Mouse (Mus musculus): ENCODE results near the gene Gsg1l. TPM values are rescaled to one million over a fixed set of nuclear protein-coding genes. Genes with fewer than 3 reads are reported as not detected.

The Gsg1l gene
- polyA plus RNA-seq, 1 experiment from 2014 or later = 6.5 TPM

GRCm38 (mm10) chr7:126075058-126075457 lies 7.2 kb downstream of the Gsg1l start:
- Histone ChIP-seq H3K36me3 (no peaks in the 10 kb centered on the region), H3K27me3 (peaks cover 15% of the 10 kb centered on the region), H3K27ac (no peak overlapping the region), H3K4me3 (no peak overlapping the region), H3K4me1 (no peaks in the 10 kb centered on the region), H3K4me2 (replicated peaks) (no peak overlapping the region), H3K9me3 (replicated peaks) (0 out of 2 replicates have a peak, but pooled peaks cover under 1% of the 10 kb centered on the region), H3K9ac (no peak overlapping the region)
- 76% methylated on average over 9 of the region's 9 CpGs for WGBS
- no peak for ATAC-seq (ENCODE audit: low FRiP score)

GRCm38 (mm10) chr7:126070321-126070720 lies 11.9 kb downstream of the Gsg1l start:
- Histone ChIP-seq H3K9me3 (replicated peaks) (0 out of 2 replicates have a peak, but pooled peaks cover 5% of the 10 kb centered on the region), H3K4me2 (replicated peaks) (no peak overlapping the region), H3K4me1 (no peaks in the 10 kb centered on the region), H3K9ac (no peak overlapping the region), H3K36me3 (no peaks in the 10 kb centered on the region), H3K27ac (no peak overlapping the region), H3K27me3 (no peaks in the 10 kb centered on the region), H3K4me3 (no peak overlapping the region)
- WGBS = 94% methylated on average over 4 of the region's 4 CpGs
- no peak for ATAC-seq (ENCODE audit: low FRiP score)

DNA sequence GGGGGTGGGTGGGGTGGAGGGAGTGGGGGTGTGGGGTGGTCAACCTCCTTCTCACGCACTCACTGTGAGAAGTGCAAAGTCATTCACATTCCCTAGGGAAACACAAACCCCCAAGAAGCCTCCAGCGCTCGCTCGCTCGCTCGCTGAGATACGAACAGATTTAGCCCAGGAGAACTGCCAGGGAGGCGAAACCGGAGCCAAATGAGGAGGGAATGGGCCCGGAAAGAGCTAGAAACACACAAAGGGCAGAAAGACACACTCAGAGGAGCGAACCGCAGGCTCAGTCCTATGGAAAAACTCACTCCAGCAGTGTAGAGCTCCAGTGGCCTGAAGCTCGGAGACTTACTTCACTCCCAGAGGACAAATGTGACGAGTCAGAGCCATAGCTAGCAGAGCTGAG lies 15.4 kb downstream of the Gsg1l start:
- no peak overlapping the region for H3K27ac ChIP-seq
- WGBS = 66% methylated on average over 14 of the region's 14 CpGs
- no peak for ATAC-seq (ENCODE audit: low FRiP score)

GRCm38 (mm10) chr7:126065243-126065876 lies 16.9 kb downstream of the Gsg1l start:
- H3K4me2 ChIP-seq (replicated peaks) = no peak overlapping the region
- 0 out of 2 replicates have a peak, but pooled peaks cover 5% of the 10 kb centered on the region for H3K9me3 ChIP-seq (replicated peaks)
- peaks cover 17% of the 10 kb centered on the region; the same call in 1 of the 2 replicates for H3K27me3 ChIP-seq
- no peak overlapping the region for H3K4me3 ChIP-seq
- no peak overlapping the region for H3K27ac ChIP-seq
- no peak overlapping the region for H3K9ac ChIP-seq
- 80% methylated on average over 5 of the region's 5 CpGs for WGBS
- H3K4me1 ChIP-seq = peaks cover 7% of the 10 kb centered on the region
- ATAC-seq (ENCODE audit: low FRiP score) = no peak
- H3K36me3 ChIP-seq = no peaks in the 10 kb centered on the region

More for the DNA sequence above, 15.4 kb downstream of the Gsg1l start:
- no peaks in the 10 kb centered on the region for H3K36me3 ChIP-seq
- H3K9me3 ChIP-seq (replicated peaks) = 0 out of 2 replicates have a peak, but pooled peaks cover 5% of the 10 kb centered on the region
- H3K4me2 ChIP-seq (replicated peaks) = no peak overlapping the region
- H3K4me3 ChIP-seq = no peak overlapping the region
- H3K27me3 ChIP-seq = peaks cover 6% of the 10 kb centered on the region; the same call in 1 of the 2 replicates
- H3K9ac ChIP-seq = no peak overlapping the region
- H3K4me1 ChIP-seq = peaks cover 7% of the 10 kb centered on the region

DNA sequence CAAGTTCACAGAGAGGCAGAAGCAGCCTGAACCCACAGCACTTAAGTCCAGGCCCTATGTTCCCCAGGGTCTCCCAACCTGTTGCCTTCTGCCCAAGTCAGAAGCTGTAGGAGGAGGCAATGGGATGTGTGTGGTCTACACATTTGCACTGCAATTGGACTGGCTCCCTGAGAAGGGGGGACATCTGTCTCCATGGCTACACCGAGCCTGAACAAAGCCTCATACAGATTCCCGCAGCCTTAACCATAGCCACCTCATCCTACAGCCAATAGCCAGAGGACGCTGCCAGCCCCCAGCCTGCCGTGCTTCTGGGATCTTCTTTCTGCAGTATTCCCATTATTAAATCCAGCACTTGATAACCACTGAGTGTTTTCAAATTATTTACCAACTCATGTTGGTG lies 20.0 kb downstream of the Gsg1l start:
- Histone ChIP-seq H3K4me2 (replicated peaks) (no peak overlapping the region), H3K36me3 (no peaks in the 10 kb centered on the region), H3K4me3 (no peak overlapping the region), H3K27ac (no peak overlapping the region), H3K9me3 (replicated peaks) (no peaks in the 10 kb centered on the region), H3K9ac (no peak overlapping the region), H3K4me1 (peaks cover 22% of the 10 kb centered on the region), H3K27me3 (peaks cover 29% of the 10 kb centered on the region; the same call in 1 of the 2 replicates)
- WGBS = 21% methylated on average over 4 of the region's 4 CpGs
- no peak for ATAC-seq (ENCODE audit: low FRiP score)

GRCm38 (mm10) chr7:126058918-126059317 lies 23.3 kb downstream of the Gsg1l start:
- H3K4me1 ChIP-seq = peaks cover 41% of the 10 kb centered on the region
- H3K27me3 ChIP-seq = peaks cover 43% of the 10 kb centered on the region
- no peaks in the 10 kb centered on the region for H3K36me3 ChIP-seq
- H3K9me3 ChIP-seq (replicated peaks) = no peaks in the 10 kb centered on the region
- no peak overlapping the region for H3K9ac ChIP-seq
- H3K27ac ChIP-seq = no peak overlapping the region
- no peak overlapping the region for H3K4me2 ChIP-seq (replicated peaks)
- WGBS = 47% methylated on average over 7 of the region's 7 CpGs
- no peak overlapping the region for H3K4me3 ChIP-seq
- ATAC-seq (ENCODE audit: low FRiP score) = no peak

DNA sequence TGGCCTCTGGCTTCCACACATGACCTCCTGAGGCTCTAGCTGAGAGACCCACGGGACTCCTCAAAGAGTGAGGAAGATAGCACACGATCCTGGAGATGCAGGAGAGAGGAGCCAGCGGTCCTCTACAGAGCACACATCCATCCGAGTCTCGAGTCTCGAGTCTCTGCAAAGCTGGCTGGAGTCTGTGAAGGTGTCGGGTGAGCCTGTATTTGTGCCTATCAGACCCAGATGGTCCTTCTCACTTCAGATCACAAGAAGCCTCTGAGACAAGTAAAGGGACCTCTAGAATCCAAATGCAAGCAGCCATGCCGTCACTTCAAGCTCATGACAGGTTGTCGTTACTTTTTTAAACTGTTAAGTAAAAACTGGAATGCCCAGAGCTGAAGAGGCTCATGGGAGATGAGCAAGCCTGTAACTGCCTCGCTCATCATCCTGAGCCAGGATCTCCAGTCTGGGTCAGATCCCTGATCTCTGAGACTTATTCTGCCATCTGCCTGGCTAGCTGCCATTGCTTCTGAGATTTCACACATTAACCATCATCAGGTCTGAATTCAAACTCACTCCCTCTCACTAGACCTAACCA lies 24.8 kb downstream of the Gsg1l start:
- WGBS = 71% methylated on average over 10 of the region's 10 CpGs
- H3K36me3 ChIP-seq = no peaks in the 10 kb centered on the region
- no peak overlapping the region for H3K4me3 ChIP-seq
- no peak overlapping the region for H3K4me2 ChIP-seq (replicated peaks)
- no peaks in the 10 kb centered on the region for H3K9me3 ChIP-seq (replicated peaks)
- H3K27ac ChIP-seq = no peak overlapping the region
- H3K4me1 ChIP-seq = peaks cover 45% of the 10 kb centered on the region
- no peak for ATAC-seq (ENCODE audit: low FRiP score)
- no peak overlapping the region for H3K9ac ChIP-seq
- peaks cover 40% of the 10 kb centered on the region for H3K27me3 ChIP-seq

DNA sequence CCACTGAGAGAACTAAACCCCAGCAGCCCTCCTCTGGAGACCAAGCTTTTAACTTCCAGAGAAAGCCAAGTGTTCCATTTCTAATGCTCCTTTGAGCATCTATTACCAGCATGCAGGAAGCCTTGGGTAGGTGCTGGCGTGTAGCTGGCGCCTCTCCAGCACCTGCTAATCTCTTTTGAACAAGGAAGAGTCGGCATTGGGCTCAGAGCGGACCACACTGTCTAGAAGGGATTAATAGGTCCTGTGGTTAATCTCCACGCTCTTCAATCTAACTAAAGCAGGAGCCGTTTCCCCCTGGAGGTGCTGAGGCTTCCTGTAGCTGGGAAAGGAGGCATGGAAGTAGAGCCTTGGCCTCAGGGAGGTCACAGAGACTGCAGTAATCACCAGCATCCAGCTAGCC lies 27.6 kb downstream of the Gsg1l start:
- no peak overlapping the region for H3K4me3 ChIP-seq
- ATAC-seq (ENCODE audit: low FRiP score) = no peak
- no peak overlapping the region for H3K9ac ChIP-seq
- no peak overlapping the region for H3K27ac ChIP-seq
- no peak overlapping the region for H3K4me2 ChIP-seq (replicated peaks)
- H3K36me3 ChIP-seq = no peaks in the 10 kb centered on the region
- peaks cover 47% of the 10 kb centered on the region for H3K4me1 ChIP-seq
- peaks cover 23% of the 10 kb centered on the region; the same call in 1 of the 2 replicates for H3K27me3 ChIP-seq
- H3K9me3 ChIP-seq (replicated peaks) = no peaks in the 10 kb centered on the region
- 56% methylated on average over 6 of the region's 6 CpGs for whole genome bisulfite sequencing

DNA sequence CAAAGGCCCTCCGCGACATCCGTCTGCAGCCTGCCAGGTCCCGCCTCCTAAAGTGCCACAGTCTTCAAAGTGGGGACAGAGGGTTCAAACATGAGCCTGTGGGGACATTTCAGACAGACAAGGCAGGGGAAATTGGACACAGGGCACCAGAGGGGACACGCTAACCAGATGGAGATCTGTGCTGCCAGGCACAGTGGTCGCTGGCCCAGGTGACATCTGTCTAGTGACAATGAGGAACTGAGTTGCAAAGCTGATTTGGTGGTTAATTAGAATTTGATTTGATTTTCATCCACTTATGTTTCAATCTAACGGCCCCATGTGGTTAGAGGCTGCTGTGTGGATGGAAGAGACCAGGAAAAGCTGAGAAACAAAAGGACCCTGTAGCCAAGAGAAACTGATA lies 28.6 kb downstream of the Gsg1l start:
- 62% methylated on average over 7 of the region's 7 CpGs for WGBS
- Histone ChIP-seq H3K9ac (no peak overlapping the region), H3K4me2 (replicated peaks) (no peak overlapping the region), H3K9me3 (replicated peaks) (no peaks in the 10 kb centered on the region), H3K4me1 (peaks cover 38% of the 10 kb centered on the region), H3K4me3 (no peak overlapping the region), H3K27ac (no peak overlapping the region), H3K27me3 (peaks cover 20% of the 10 kb centered on the region; the same call in 1 of the 2 replicates), H3K36me3 (no peaks in the 10 kb centered on the region)
- ATAC-seq (ENCODE audit: low FRiP score) = peak; percentile 30; the same call in 1 of the 2 replicates

DNA sequence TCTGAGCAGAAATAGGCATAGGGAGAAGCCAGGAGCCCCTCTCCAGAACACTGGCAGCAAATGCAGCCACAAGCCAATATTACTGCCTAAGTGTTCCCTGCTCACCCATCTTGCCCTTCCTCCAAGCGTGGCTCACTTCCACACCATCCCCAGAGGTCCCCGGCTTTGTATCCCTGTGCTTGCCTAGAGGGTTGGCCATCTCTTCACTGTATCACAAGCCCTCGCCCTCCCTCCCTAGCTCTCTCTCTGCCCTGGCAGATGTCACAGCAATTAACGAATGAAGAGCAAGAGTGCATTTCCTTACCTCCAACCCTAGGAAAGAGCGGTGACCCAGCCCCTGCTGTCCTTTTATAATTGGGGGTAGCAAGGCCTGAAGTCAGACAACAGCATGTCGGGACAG lies 30.3 kb downstream of the Gsg1l start:
- 44% methylated on average over 6 of the region's 6 CpGs for WGBS
- Histone ChIP-seq H3K36me3 (no peaks in the 10 kb centered on the region), H3K9ac (no peak overlapping the region), H3K27ac (no peak overlapping the region), H3K9me3 (replicated peaks) (no peaks in the 10 kb centered on the region), H3K4me1 (peaks cover 35% of the 10 kb centered on the region), H3K4me3 (no peak overlapping the region), H3K27me3 (peaks cover 17% of the 10 kb centered on the region), H3K4me2 (replicated peaks) (no peak overlapping the region)
- ATAC-seq (ENCODE audit: low FRiP score) = no peak

DNA sequence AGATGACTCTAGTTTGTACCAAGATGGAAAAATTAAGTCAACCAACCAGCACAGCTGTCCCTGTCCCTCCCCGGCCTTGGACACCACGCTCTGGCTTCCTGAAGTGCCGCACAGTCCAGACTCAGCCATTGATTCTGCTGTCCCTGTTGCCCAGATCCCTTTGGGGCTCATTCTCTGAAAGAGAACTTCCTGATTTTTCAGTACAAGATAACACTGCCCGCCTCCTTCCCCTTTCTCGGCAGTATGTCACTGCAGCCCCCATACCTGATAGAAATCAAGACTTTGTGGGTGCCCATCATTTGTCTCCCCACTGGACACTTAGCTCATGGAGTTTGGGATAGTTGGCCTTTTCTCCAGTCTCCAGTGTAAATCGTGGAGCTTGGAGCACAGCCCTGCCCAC lies 37.1 kb downstream of the Gsg1l start:
- WGBS = 91% methylated on average over 6 of the region's 6 CpGs
- no peak overlapping the region for H3K4me2 ChIP-seq (replicated peaks)
- peaks cover 6% of the 10 kb centered on the region; the same call in 1 of the 2 replicates for H3K4me1 ChIP-seq
- H3K9me3 ChIP-seq (replicated peaks) = no peaks in the 10 kb centered on the region
- no peak for ATAC-seq (ENCODE audit: low FRiP score)
- H3K4me3 ChIP-seq = no peak overlapping the region
- H3K9ac ChIP-seq = no peak overlapping the region
- H3K27me3 ChIP-seq = no peaks in the 10 kb centered on the region; the same call in 1 of the 2 replicates
- no peaks in the 10 kb centered on the region for H3K36me3 ChIP-seq
- H3K27ac ChIP-seq = no peak overlapping the region

GRCm38 (mm10) chr7:126042306-126042705 lies 39.9 kb downstream of the Gsg1l start:
- no peak overlapping the region for H3K9ac ChIP-seq
- no peak for ATAC-seq (ENCODE audit: low FRiP score)

More at GRCm38 (mm10) chr7:126042306-126042705, 39.9 kb downstream of the Gsg1l start:
- H3K4me2 ChIP-seq (replicated peaks) = no peak overlapping the region
- no peaks in the 10 kb centered on the region for H3K36me3 ChIP-seq
- H3K27ac ChIP-seq = no peak overlapping the region
- H3K27me3 ChIP-seq = no peaks in the 10 kb centered on the region; the same call in 1 of the 2 replicates
- no peak overlapping the region for H3K4me3 ChIP-seq
- WGBS = 55% methylated on average over 3 of the region's 3 CpGs
- no peaks in the 10 kb centered on the region for H3K9me3 ChIP-seq (replicated peaks)
- H3K4me1 ChIP-seq = peaks cover 21% of the 10 kb centered on the region

Measured in hindbrain, embryonic 12.5 days (tissue).